28 mouse cellular contexts compared by ENCODE assay signal in genomic region chr7:12799554-12799953, GRCm38 (mm10). TPM values are rescaled to one million over a fixed set of nuclear protein-coding genes. Genes with fewer than 3 reads are reported as not detected.
DNase-seq lines count a peak whose midpoint lies in the region; ATAC-seq and TF ChIP-seq lines count a peak whose summit lies in the region.
"Had no signal": no experiment of that assay in that cellular context is flagged by ENCODE, and none has a peak within 500 bp of the region (broad histone marks: within the 10 kb centered on the region; RNA-seq: fewer than 3 reads in every experiment).

No protein-coding gene starts in this region.

- no peak overlapping the region; the same call in 1 of the 2 replicates for H3K4me3 ChIP-seq in heart, embryonic 10.5 days
- H3K4me3 ChIP-seq in heart, embryonic 13.5 days = no peak overlapping the region
- no peak overlapping the region for H3K4me3 ChIP-seq in heart, embryonic 16.5 days (ENCODE audit: low read length)
- H3K4me3 ChIP-seq in myocyte = no peak overlapping the region
- H3K4me3 ChIP-seq: embryonic facial prominence, embryonic 10.5 days; embryonic facial prominence, embryonic 13.5 days; erythroblast, embryonic 14.5 days; forebrain, embryonic 12.5 days; forebrain, embryonic 15.5 days; hindbrain, embryonic 12.5 days; hindbrain, embryonic 15.5 days; kidney, embryonic 15.5 days had no signal

- H3K27ac ChIP-seq in heart, embryonic 10.5 days = peak overlapping the region; percentile 71; the same call in 1 of the 2 replicates
- peak overlapping the region; percentile 82 for H3K27ac ChIP-seq in heart, embryonic 13.5 days (replicated peaks)
- peak overlapping the region; percentile 78 for H3K27ac ChIP-seq in heart, embryonic 16.5 days (ENCODE audit: low read length)
- H3K27ac ChIP-seq: embryonic facial prominence, embryonic 10.5 days; embryonic facial prominence, embryonic 13.5 days; forebrain, embryonic 12.5 days; forebrain, embryonic 15.5 days; hindbrain, embryonic 12.5 days; hindbrain, embryonic 15.5 days; kidney, embryonic 15.5 days had no signal

- H3K27me3 ChIP-seq in heart, embryonic 10.5 days (ENCODE audit: insufficient read depth, poor library complexity, severe bottlenecking) = no peaks in the 10 kb centered on the region
- no peaks in the 10 kb centered on the region for H3K27me3 ChIP-seq in heart, embryonic 13.5 days (replicated peaks)
- H3K27me3 ChIP-seq in heart, embryonic 16.5 days (ENCODE audit: control insufficient read depth, insufficient read depth, low read length) = no peaks in the 10 kb centered on the region
- H3K27me3 ChIP-seq in myocyte (ENCODE audit: control insufficient read depth, insufficient read depth, insufficient read length) = no peaks in the 10 kb centered on the region
- H3K27me3 ChIP-seq: embryonic facial prominence, embryonic 13.5 days; forebrain, embryonic 12.5 days; forebrain, embryonic 15.5 days; hindbrain, embryonic 12.5 days; hindbrain, embryonic 15.5 days; kidney, embryonic 15.5 days had no signal

- H3K4me2 ChIP-seq in heart, embryonic 13.5 days = peak overlapping the region; percentile 44
- peak overlapping the region; percentile 38 for H3K4me2 ChIP-seq in heart, embryonic 16.5 days (ENCODE audit: low read depth, low read length)
- H3K4me2 ChIP-seq in myocyte (ENCODE audit: low read depth) = peak overlapping the region; percentile 12
- H3K4me2 ChIP-seq: embryonic facial prominence, embryonic 13.5 days; forebrain, embryonic 12.5 days; forebrain, embryonic 15.5 days; hindbrain, embryonic 12.5 days; hindbrain, embryonic 15.5 days; kidney, embryonic 15.5 days had no signal

- ATAC-seq in heart, embryonic 13.5 days (ENCODE audit: extremely low read depth, insufficient number of reproducible peaks, low FRiP score, low TSS enrichment) = no peak
- ATAC-seq in heart, embryonic 16.5 days (replicated peaks; ENCODE audit: extremely low read depth, insufficient read depth, low FRiP score) = no peak
- ATAC-seq: CD4-positive, CD25-positive, alpha-beta regulatory T cell, adult 4 months; forebrain, embryonic 15.5 days; intestine, postnatal 0 days had no signal

- peaks cover 10% of the 10 kb centered on the region; the same call in 1 of the 2 replicates for H3K4me1 ChIP-seq in heart, embryonic 10.5 days
- H3K4me1 ChIP-seq in heart, embryonic 13.5 days = peaks cover 20% of the 10 kb centered on the region; the same call in 1 of the 2 replicates
- peaks cover 10% of the 10 kb centered on the region; the same call in 1 of the 2 replicates for H3K4me1 ChIP-seq in heart, embryonic 16.5 days (ENCODE audit: control insufficient read depth, insufficient read depth, low read length)

- H3K36me3 ChIP-seq in heart, embryonic 10.5 days = peaks cover 25% of the 10 kb centered on the region
- peaks cover 24% of the 10 kb centered on the region for H3K36me3 ChIP-seq in heart, embryonic 13.5 days
- H3K36me3 ChIP-seq in heart, embryonic 16.5 days (ENCODE audit: control insufficient read depth, insufficient read depth) = peaks cover 18% of the 10 kb centered on the region
- no peaks in the 10 kb centered on the region for H3K36me3 ChIP-seq in myocyte (ENCODE audit: control insufficient read depth, insufficient read depth)

- no peak overlapping the region for H3ac ChIP-seq in myocyte (ENCODE audit: control insufficient read depth, insufficient read length)

- H3K79me2 ChIP-seq in myocyte (ENCODE audit: control insufficient read depth, insufficient read depth) = no peaks in the 10 kb centered on the region

- WGBS in heart, embryonic 10.5 days = 67% methylated on average over 1 of the region's 1 CpGs
- WGBS in heart, embryonic 13.5 days = 47% methylated on average over 1 of the region's 1 CpGs
- WGBS in heart, embryonic 16.5 days = 46% methylated on average over 1 of the region's 1 CpGs

- intact Hi-C loops in heart, postnatal 14 days (cut with DNase I) = no loop called here
- intact Hi-C loops in heart, postnatal 10 days (cut with DNase I) = no loop called here
- intact Hi-C loops in heart, postnatal 36 days (cut with DNase I) = no loop called here

- no peak overlapping the region for H3K9ac ChIP-seq in heart, embryonic 13.5 days
- H3K9ac ChIP-seq in heart, embryonic 16.5 days (ENCODE audit: low read length) = no peak overlapping the region; the same call in 1 of the 2 replicates
- H3K9ac ChIP-seq: embryonic facial prominence, embryonic 13.5 days; forebrain, embryonic 12.5 days; forebrain, embryonic 15.5 days; hindbrain, embryonic 12.5 days; hindbrain, embryonic 15.5 days; kidney, embryonic 15.5 days had no signal

- no peak for DNase-seq in heart, embryonic 10.5 days (ENCODE audit: low spot score)
- DNase-seq in heart, postnatal 14 days = no peak
- DNase-seq in heart, postnatal 10 days = no peak
- no peak for DNase-seq in heart, postnatal 36 days
- no peak for DNase-seq in ovary, adult 18-20 months (ENCODE audit: low spot score)
- DNase-seq: adrenal gland, adult 8-10 months; adrenal gland, postnatal 25 days; cerebellum, adult 11-12 months; cerebellum, adult 8-10 months; cerebellum, postnatal 10 days; cerebellum, postnatal 36 days; embryo, embryonic 11 days; gastrocnemius, postnatal 14 days; kidney, adult 8-10 months had no signal

- TF ChIP-seq POLR2A in myocyte (IDR thresholded peaks at IDR 0.05; ENCODE audit: insufficient read length, low read depth) = no peak

- peaks cover 9% of the 10 kb centered on the region for H3K9me3 ChIP-seq in heart, embryonic 10.5 days
- H3K9me3 ChIP-seq in heart, embryonic 13.5 days = peaks cover 25% of the 10 kb centered on the region
- peaks cover 11% of the 10 kb centered on the region for H3K9me3 ChIP-seq in heart, embryonic 16.5 days (replicated peaks; ENCODE audit: control insufficient read depth, low read length)
- H3K9me3 ChIP-seq: forebrain, embryonic 15.5 days had no signal

TF ChIP-seq in myocyte, 11 proteins besides CTCF, POLR2A, EP300 and RAD21:
- TF ChIP-seq SRF (IDR thresholded peaks at IDR 0.05; ENCODE audit: control insufficient read depth, insufficient read length, low read depth) (peak; percentile 74), REST (IDR thresholded peaks at IDR 0.05; ENCODE audit: insufficient read depth, insufficient read length) (no peak), MYOD1 (IDR thresholded peaks at IDR 0.05; ENCODE audit: control insufficient read depth in 1 of 3, insufficient read length in 2 of 3, low read depth in 2 of 3) (peak; percentile 29 to 54 (median 39))

RNA-seq across cellular contexts. Expression of gene Zscan18, which starts 3.9 kb away (rescaled TPM):
- polyA plus RNA-seq in heart, embryonic 10.5 days (2016; fragmentation: Nextera tagmentation; extraction: Ambion mirVana) = 10.7 and 10.8 TPM in 2 replicates
- 1 to 10 TPM; 1.4 TPM for total RNA-seq in heart, postnatal 14 days (2021)
- 6.5 and 8.2 TPM in 2 replicates for polyA plus RNA-seq in heart, embryonic 13.5 days (2015; fragmentation: Nextera tagmentation; extraction: Ambion mirVana)
- 1 to 10 TPM; 2.0 to 2.8 TPM for total RNA-seq in heart, postnatal 10 days (2021)
- polyA plus RNA-seq in heart, embryonic 16.5 days (2015; fragmentation: Nextera tagmentation; extraction: Ambion mirVana) = 4.4 and 5.9 TPM in 2 replicates
- 1 to 10 TPM in 1 of 2 experiments, under 1 TPM in 1; 0.80 to 1.3 TPM for total RNA-seq in heart, postnatal 36 days (2021)
- 0.22 TPM for polyA plus RNA-seq in myocyte (2012; fragmentation: generic; extraction: Trizol)
- total RNA-seq: MEL had no signal
- polyA plus RNA-seq: erythroblast, embryonic 14.5 days had no signal

RNA-seq across cellular contexts. Expression of gene Zfp329, which starts 19.1 kb away (rescaled TPM):
- polyA plus RNA-seq in heart, embryonic 10.5 days (2016; fragmentation: Nextera tagmentation; extraction: Ambion mirVana) = 11.7 and 13.6 TPM in 2 replicates
- total RNA-seq in heart, postnatal 14 days (2021) = 1 to 10 TPM; 8.6 to 9.3 TPM
- polyA plus RNA-seq in heart, embryonic 13.5 days (2015; fragmentation: Nextera tagmentation; extraction: Ambion mirVana) = 10.2 and 11.6 TPM in 2 replicates
- total RNA-seq in heart, postnatal 10 days (2021) = 1 to 10 TPM; 7.5 to 9.2 TPM
- 8.9 and 11.2 TPM in 2 replicates for polyA plus RNA-seq in heart, embryonic 16.5 days (2015; fragmentation: Nextera tagmentation; extraction: Ambion mirVana)
- total RNA-seq in heart, postnatal 36 days (2021) = 1 to 10 TPM; 4.6 to 5.1 TPM
- 1.0 TPM for polyA plus RNA-seq in myocyte (2012; fragmentation: generic; extraction: Trizol)

RNA-seq across cellular contexts. Expression of gene Zfp110, which starts 35.0 kb away (rescaled TPM):
- polyA plus RNA-seq in heart, embryonic 10.5 days (2016; fragmentation: Nextera tagmentation; extraction: Ambion mirVana) = 24.1 and 25.4 TPM in 2 replicates
- 10 to 100 TPM; 15.1 to 17.3 TPM for total RNA-seq in heart, postnatal 14 days (2021)
- polyA plus RNA-seq in heart, embryonic 13.5 days (2015; fragmentation: Nextera tagmentation; extraction: Ambion mirVana) = 19.0 and 21.0 TPM in 2 replicates
- 10 to 100 TPM; 17.4 to 20.9 TPM for total RNA-seq in heart, postnatal 10 days (2021)
- polyA plus RNA-seq in heart, embryonic 16.5 days (2015; fragmentation: Nextera tagmentation; extraction: Ambion mirVana) = 23.9 and 26.5 TPM in 2 replicates
- total RNA-seq in heart, postnatal 36 days (2021) = 10 to 100 TPM; 15.4 to 21.5 TPM
- polyA plus RNA-seq in myocyte (2012; fragmentation: generic; extraction: Trizol) = 11.4 TPM
